Mouse (Mus musculus) layer of hippocampus, adult 2 months (tissue): Measurements from ENCODE around the gene Pcdh17. TPM values are rescaled to one million over a fixed set of nuclear protein-coding genes. Genes with fewer than 3 reads are reported as not detected.
A peak's percentile ranks its signal among the peaks of the same experiment; 100 is the strongest.

ENCODE experiments used
- DNase-seq, 2 experiments: peaks; one replicate each; pipeline ENCODE4 v3.0.0; 2022; ENCODE audit warnings: low spot score in 2 of 2
- H3K27ac ChIP-seq: fragments of 200-600 bp; 2 replicates; pipeline ENCODE4 v1.8.1; 2022
- H3K4me3 ChIP-seq: fragments of 200-600 bp; 2 replicates; pipeline ENCODE4 v1.8.1; 2022; ENCODE audit warnings: mild to moderate bottlenecking
- CTCF ChIP-seq: fragments of 200-600 bp; conservative IDR thresholded peaks from 2 replicates; pipeline ENCODE4 v1.8.1; 2022; ENCODE audit warnings: antibody characterized with exemption, mild to moderate bottlenecking, moderate library complexity
- total RNA-seq, 2 experiments: library from RNA; stranded (reverse); gene quantifications; 2 replicates each; pipeline ENCODE4 v1.2.3; 2021

The Pcdh17 gene
- total RNA-seq, 2 experiments from 2014 or later: 41.1 to 44.8 TPM

- Histone ChIP-seq H3K4me3 (peak overlapping the region; percentile 75), H3K27ac (peak overlapping the region; percentile 80)
- no peak for TF ChIP-seq CTCF
- peak in 1 of 2 experiments; percentile 11 for DNase-seq
These were observed 3.1 kb downstream of the Pcdh17 start for GRCm38 (mm10) chr14:84446411-84446915.

- TF ChIP-seq CTCF: peak; percentile 82
- peak overlapping the region; percentile 75 for H3K4me3 ChIP-seq
- DNase-seq: peak in 1 of 2 experiments; percentile 71
- H3K27ac ChIP-seq: peak overlapping the region; percentile 80
These were observed 3.7 kb downstream of the Pcdh17 start for GRCm38 (mm10) chr14:84446941-84447641.

- H3K27ac ChIP-seq: peak overlapping the region; percentile 80
- H3K4me3 ChIP-seq: peak overlapping the region; percentile 75
- peak in 1 of 2 experiments; percentile 22 for DNase-seq
- TF ChIP-seq CTCF: peak; percentile 71
These were observed 4.5 kb downstream of the Pcdh17 start for GRCm38 (mm10) chr14:84447661-84448380.

GRCm38 (mm10) chr14:84448381-84448771 is 5.0 kb downstream of the Pcdh17 start:
- peak overlapping the region; percentile 80 for H3K27ac ChIP-seq
- H3K4me3 ChIP-seq: peak overlapping the region; percentile 75
- no peak for TF ChIP-seq CTCF
- DNase-seq: no peak

GRCm38 (mm10) chr14:84454074-84454845 is 10.9 kb downstream of the Pcdh17 start:
- TF ChIP-seq CTCF: no peak
- Histone ChIP-seq H3K4me3 (no peak overlapping the region), H3K27ac (no peak overlapping the region)
- DNase-seq: no peak

GRCm38 (mm10) chr14:84475491-84475890 is 32.1 kb downstream of the Pcdh17 start:
- no peak for DNase-seq
- H3K4me3 ChIP-seq: no peak overlapping the region
- no peak overlapping the region for H3K27ac ChIP-seq
- no peak for TF ChIP-seq CTCF

GRCm38 (mm10) chr14:84476336-84476735 is 33.0 kb downstream of the Pcdh17 start:
- no peak overlapping the region for H3K4me3 ChIP-seq
- TF ChIP-seq CTCF: no peak
- no peak overlapping the region for H3K27ac ChIP-seq
- no peak for DNase-seq

GRCm38 (mm10) chr14:84476906-84477305 is 33.5 kb downstream of the Pcdh17 start:
- Histone ChIP-seq H3K27ac (no peak overlapping the region), H3K4me3 (no peak overlapping the region)
- TF ChIP-seq CTCF: no peak
- DNase-seq: no peak

GRCm38 (mm10) chr14:84477411-84477810 is 34.0 kb downstream of the Pcdh17 start:
- H3K27ac ChIP-seq: no peak overlapping the region
- H3K4me3 ChIP-seq: no peak overlapping the region
- TF ChIP-seq CTCF: no peak

GRCm38 (mm10) chr14:84480546-84480945 is 37.2 kb downstream of the Pcdh17 start:
- DNase-seq: no peak
- TF ChIP-seq CTCF: no peak
- no peak overlapping the region for H3K4me3 ChIP-seq
- no peak overlapping the region for H3K27ac ChIP-seq

More at GRCm38 (mm10) chr14:84477411-84477810, 34.0 kb downstream of the Pcdh17 start:
- DNase-seq: no peak

- no peak for DNase-seq
- no peak for TF ChIP-seq CTCF
- H3K4me3 ChIP-seq: no peak overlapping the region
- H3K27ac ChIP-seq: no peak overlapping the region
These were observed 41.0 kb downstream of the Pcdh17 start for GRCm38 (mm10) chr14:84484350-84484749.

- TF ChIP-seq CTCF: no peak
- no peak for DNase-seq
- no peak overlapping the region for H3K27ac ChIP-seq
- no peak overlapping the region for H3K4me3 ChIP-seq
These were observed 67.6 kb downstream of the Pcdh17 start for GRCm38 (mm10) chr14:84511010-84511409.

- no peak for DNase-seq
- Histone ChIP-seq H3K27ac (no peak overlapping the region), H3K4me3 (no peak overlapping the region)
- no peak for TF ChIP-seq CTCF
These were observed 89.0 kb downstream of the Pcdh17 start for GRCm38 (mm10) chr14:84532397-84532796.
